Mouse (Mus musculus): ENCODE data around the gene St7. TPM values are rescaled to one million over a fixed set of nuclear protein-coding genes. Genes with fewer than 3 reads are reported as not detected.

St7 gene
- polyA plus RNA-seq, 1 experiment: 8.4 TPM

DNA sequence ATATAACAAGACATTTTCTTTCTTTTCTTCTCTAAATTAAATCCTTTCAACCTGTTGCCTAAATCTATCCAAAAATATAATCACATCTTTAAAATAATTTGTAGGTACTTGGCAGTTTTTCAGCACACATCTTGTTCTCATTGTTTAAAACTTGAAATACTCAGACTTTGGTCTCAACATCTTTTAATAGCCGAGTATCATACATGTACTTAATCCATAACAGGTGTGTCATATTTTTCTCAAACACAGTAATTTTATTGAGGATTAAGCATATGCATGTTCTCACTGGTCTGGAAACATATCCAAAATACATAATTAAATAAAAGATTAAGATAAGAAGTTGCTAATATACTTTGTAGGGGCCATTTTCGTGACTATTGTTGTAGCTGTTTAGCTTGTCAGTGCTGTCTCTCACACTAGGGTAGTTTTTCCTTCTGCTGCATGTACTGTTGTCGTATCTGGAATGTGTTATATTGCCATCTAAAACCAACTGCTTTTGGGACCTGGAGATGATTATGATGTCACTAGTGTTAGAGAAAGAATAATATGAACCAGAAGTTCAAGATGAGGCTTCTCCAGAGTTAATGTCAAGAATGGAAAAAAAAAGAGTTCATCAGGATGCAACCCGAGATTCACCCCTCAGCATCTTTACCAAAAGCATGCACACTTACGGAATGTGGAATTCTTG, 161.0 kb downstream of the St7 start:
- H3K36me3 ChIP-seq (ENCODE audit: control insufficient read depth, insufficient read depth): peaks cover 5% of the 10 kb centered on the region
- no peaks in the 10 kb centered on the region for H3K27me3 ChIP-seq (ENCODE audit: control insufficient read depth, insufficient read depth, insufficient read length)
- TF ChIP-seq TCF3 (IDR thresholded peaks at IDR 0.05; ENCODE audit: insufficient read length, low read depth) (no peak), TCF12 (IDR thresholded peaks at IDR 0.05; ENCODE audit: insufficient read depth, poor library complexity, severe bottlenecking) (no peak), POLR2AphosphoS2 (IDR thresholded peaks at IDR 0.05; ENCODE audit: insufficient read length, low read depth) (no peak), CEBPB (IDR thresholded peaks at IDR 0.05; ENCODE audit: insufficient read depth, poor library complexity, severe bottlenecking) (no peak), MYOG (IDR thresholded peaks at IDR 0.05; ENCODE audit: control insufficient read depth in 1 of 3, insufficient read depth in 1 of 3, insufficient read length in 2 of 3, low read depth in 2 of 3) (no peak)
- H3K4me3 ChIP-seq: no peak overlapping the region
- H3ac ChIP-seq (ENCODE audit: control insufficient read depth, insufficient read length): no peak overlapping the region
- no peak overlapping the region for H3K4me2 ChIP-seq (ENCODE audit: low read depth)
- no peaks in the 10 kb centered on the region for H3K79me2 ChIP-seq (ENCODE audit: control insufficient read depth, insufficient read depth)

DNA sequence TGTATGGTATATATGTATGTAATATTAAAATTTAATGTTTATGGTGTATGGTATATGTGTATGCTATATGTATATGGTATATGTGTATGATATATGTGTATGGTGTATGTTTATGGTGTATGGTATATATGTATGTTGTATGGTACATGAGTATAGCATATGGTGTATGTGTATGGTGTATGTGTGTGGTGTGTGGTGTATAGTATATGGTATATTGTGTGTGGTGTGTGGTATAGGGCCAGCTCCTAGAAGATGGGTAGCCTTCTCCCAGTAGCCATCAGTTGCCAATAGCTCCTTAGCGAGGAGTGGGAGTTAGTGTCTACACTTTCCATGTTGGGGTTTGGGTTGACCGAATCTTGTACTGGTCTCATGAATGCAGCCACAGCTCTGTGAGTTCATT, 162.9 kb downstream of the St7 start:
- TF ChIP-seq USF1 (IDR thresholded peaks at IDR 0.05; ENCODE audit: low read depth): no peak
- no peak for TF ChIP-seq TCF3 (IDR thresholded peaks at IDR 0.05; ENCODE audit: insufficient read length, low read depth)
- no peak for TF ChIP-seq POLR2A (IDR thresholded peaks at IDR 0.05; ENCODE audit: insufficient read length, low read depth)
- no peak for TF ChIP-seq MYOD1 (IDR thresholded peaks at IDR 0.05; ENCODE audit: control insufficient read depth in 1 of 3, insufficient read length in 2 of 3, low read depth in 2 of 3)
- H3K27me3 ChIP-seq (ENCODE audit: control insufficient read depth, insufficient read depth, insufficient read length): no peaks in the 10 kb centered on the region
- H3K36me3 ChIP-seq (ENCODE audit: control insufficient read depth, insufficient read depth): peaks cover 5% of the 10 kb centered on the region
- no peak overlapping the region for H3K4me3 ChIP-seq
- H3K4me2 ChIP-seq (ENCODE audit: low read depth): no peak overlapping the region
- H3K79me2 ChIP-seq (ENCODE audit: control insufficient read depth, insufficient read depth): no peaks in the 10 kb centered on the region
- H3ac ChIP-seq (ENCODE audit: control insufficient read depth, insufficient read length): no peak overlapping the region

DNA sequence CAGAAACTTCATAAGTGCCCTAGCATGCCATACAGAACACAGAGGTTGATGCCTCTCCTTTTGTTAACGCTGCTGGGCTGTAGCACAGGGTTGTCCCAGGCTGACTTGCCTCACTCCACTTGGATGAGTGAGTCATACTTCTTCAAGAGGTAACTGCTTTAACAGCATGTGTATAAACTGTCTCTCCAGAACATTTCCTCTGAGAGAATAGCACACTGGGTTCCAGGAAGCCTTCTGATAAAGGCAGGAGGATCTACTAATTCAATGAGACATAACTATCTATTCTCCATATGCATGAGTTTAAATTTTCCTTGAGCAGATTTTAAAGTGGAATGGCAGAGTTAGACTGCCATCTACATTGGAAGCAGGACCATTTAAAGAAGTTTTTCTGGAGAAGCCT, 166.8 kb downstream of the St7 start:
- Histone ChIP-seq H3K4me2 (ENCODE audit: low read depth) (no peak overlapping the region), H3K36me3 (ENCODE audit: control insufficient read depth, insufficient read depth) (peaks cover 5% of the 10 kb centered on the region), H3K27me3 (ENCODE audit: control insufficient read depth, insufficient read depth, insufficient read length) (no peaks in the 10 kb centered on the region), H3K4me3 (no peak overlapping the region), H3K79me2 (ENCODE audit: control insufficient read depth, insufficient read depth) (no peaks in the 10 kb centered on the region), H3ac (ENCODE audit: control insufficient read depth, insufficient read length) (no peak overlapping the region)
- TF ChIP-seq REST (IDR thresholded peaks at IDR 0.05; ENCODE audit: insufficient read depth, insufficient read length) (no peak), POLR2A (IDR thresholded peaks at IDR 0.05; ENCODE audit: insufficient read length, low read depth) (no peak)

DNA sequence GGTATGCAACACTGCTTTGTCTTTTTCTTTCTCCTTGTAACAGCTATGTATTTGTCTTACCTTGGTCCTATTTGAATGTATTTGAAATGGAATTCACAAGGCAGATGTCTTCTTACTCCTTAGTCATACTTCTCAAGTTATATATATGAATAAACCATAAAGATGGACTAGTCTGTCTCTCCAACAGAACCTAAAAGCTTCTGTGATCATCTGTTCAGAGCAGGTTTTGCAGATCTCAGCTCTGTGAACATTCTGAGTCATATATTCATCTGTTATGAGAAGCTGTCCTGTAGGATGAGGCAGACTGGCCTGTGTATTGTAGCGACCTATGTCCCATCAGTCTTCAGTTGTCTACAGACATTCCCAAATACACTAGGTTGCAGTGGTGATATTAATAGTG, 167.7 kb downstream of the St7 start:
- Histone ChIP-seq H3K27me3 (ENCODE audit: control insufficient read depth, insufficient read depth, insufficient read length) (no peaks in the 10 kb centered on the region), H3ac (ENCODE audit: control insufficient read depth, insufficient read length) (no peak overlapping the region), H3K4me3 (no peak overlapping the region), H3K36me3 (ENCODE audit: control insufficient read depth, insufficient read depth) (peaks cover 5% of the 10 kb centered on the region), H3K4me2 (ENCODE audit: low read depth) (no peak overlapping the region), H3K79me2 (ENCODE audit: control insufficient read depth, insufficient read depth) (no peaks in the 10 kb centered on the region)
- no peak for TF ChIP-seq SRF (IDR thresholded peaks at IDR 0.05; ENCODE audit: control insufficient read depth, insufficient read length, low read depth)
- no peak for TF ChIP-seq USF1 (IDR thresholded peaks at IDR 0.05; ENCODE audit: low read depth)
- no peak for TF ChIP-seq TCF3 (IDR thresholded peaks at IDR 0.05; ENCODE audit: insufficient read length, low read depth)
- no peak for TF ChIP-seq POLR2AphosphoS2 (IDR thresholded peaks at IDR 0.05; ENCODE audit: insufficient read length, low read depth)

DNA sequence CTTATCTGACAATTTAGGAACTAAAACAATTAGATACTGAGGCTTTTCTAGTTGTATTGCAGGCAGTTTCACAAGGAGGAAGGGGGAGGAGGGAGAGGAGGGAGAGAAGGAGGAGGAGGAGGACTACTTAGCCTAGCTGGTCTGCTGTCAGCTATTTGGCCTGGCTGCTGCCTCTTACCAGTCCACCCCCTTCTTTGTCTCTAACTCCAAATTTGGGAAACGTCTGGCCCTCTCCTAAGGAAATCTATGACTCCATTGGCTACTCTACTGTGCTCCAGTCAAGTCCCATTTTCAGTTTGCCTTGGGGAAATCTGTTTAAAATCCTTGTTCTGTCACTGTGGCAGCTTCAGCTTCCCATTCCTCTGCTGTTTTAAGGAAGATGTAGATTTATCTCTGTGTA, 175.1 kb downstream of the St7 start:
- Histone ChIP-seq H3K4me3 (no peak overlapping the region), H3K36me3 (ENCODE audit: control insufficient read depth, insufficient read depth) (no peaks in the 10 kb centered on the region), H3K4me2 (ENCODE audit: low read depth) (no peak overlapping the region), H3K79me2 (ENCODE audit: control insufficient read depth, insufficient read depth) (no peaks in the 10 kb centered on the region), H3K27me3 (ENCODE audit: control insufficient read depth, insufficient read depth, insufficient read length) (no peaks in the 10 kb centered on the region), H3ac (ENCODE audit: control insufficient read depth, insufficient read length) (no peak overlapping the region)
- TF ChIP-seq CEBPB (IDR thresholded peaks at IDR 0.05; ENCODE audit: insufficient read depth, poor library complexity, severe bottlenecking) (no peak), MAX (IDR thresholded peaks at IDR 0.05; ENCODE audit: low read depth) (no peak), SRF (IDR thresholded peaks at IDR 0.05; ENCODE audit: control insufficient read depth, insufficient read length, low read depth) (no peak), E2F4 (IDR thresholded peaks at IDR 0.05; ENCODE audit: insufficient read depth) (no peak), MYOD1 (IDR thresholded peaks at IDR 0.05; ENCODE audit: control insufficient read depth in 1 of 3, insufficient read length in 2 of 3, low read depth in 2 of 3) (no peak), MYOG (IDR thresholded peaks at IDR 0.05; ENCODE audit: control insufficient read depth in 1 of 3, insufficient read depth in 1 of 3, insufficient read length in 2 of 3, low read depth in 2 of 3) (no peak), POLR2A (IDR thresholded peaks at IDR 0.05; ENCODE audit: insufficient read length, low read depth) (no peak), TCF3 (IDR thresholded peaks at IDR 0.05; ENCODE audit: insufficient read length, low read depth) (no peak), REST (IDR thresholded peaks at IDR 0.05; ENCODE audit: insufficient read depth, insufficient read length) (no peak), POLR2AphosphoS2 (IDR thresholded peaks at IDR 0.05; ENCODE audit: insufficient read length, low read depth) (no peak), TCF12 (IDR thresholded peaks at IDR 0.05; ENCODE audit: insufficient read depth, poor library complexity, severe bottlenecking) (no peak), USF1 (IDR thresholded peaks at IDR 0.05; ENCODE audit: low read depth) (no peak)
